Mouse (Mus musculus): Measurements from ENCODE around the gene Tspear.

- TF ChIP-seq CTCF (IDR thresholded peaks at IDR 0.05; ENCODE audit: insufficient read depth, low read length) (no peak), POLR2A (IDR thresholded peaks at IDR 0.05; ENCODE audit: borderline replicate concordance, extremely low read depth, low read depth, low read length) (no peak)
These were observed 27.9 kb upstream of the Tspear start for GRCm38 (mm10) chr10:77658286-77658994.

Data from lung, adult 2 months (tissue).